Mouse (Mus musculus): ENCODE data around the gene Triap1.
A peak's percentile ranks its signal among the peaks of the same experiment; 100 is the strongest.
"Not testable (repeated sequence)": the region's sequence is repeated elsewhere in the genome, so short reads cannot be mapped to it uniquely, and the experiment has no call there.

Triap1 gene

GRCm38 (mm10) chr5:115333626-115334025 is 7.4 kb upstream of the Triap1 start:
- no peak for DNase-seq (ENCODE audit: low read depth, low spot score)

GRCm38 (mm10) chr5:115340007-115340406 is 1.0 kb upstream of the Triap1 start:
- DNase-seq (ENCODE audit: low read depth, low spot score) = no peak

GRCm38 (mm10) chr5:115341314-115342165 is 515 bp downstream of the Triap1 start:
- DNase-seq (ENCODE audit: low read depth, low spot score) = peak; percentile 38

GRCm38 (mm10) chr5:115347564-115347963 is 6.5 kb downstream of the Triap1 start:
- peak; percentile 95 for DNase-seq (ENCODE audit: low read depth, low spot score)

GRCm38 (mm10) chr5:115348546-115349224 is 7.7 kb downstream of the Triap1 start, which contains the start of gene Cox6a1:
Cox6a1 (minus strand) TSS chr5:115348981.
- DNase-seq (ENCODE audit: low read depth, low spot score) = peak; percentile 100

GRCm38 (mm10) chr5:115349225-115349555 is 8.2 kb downstream of the Triap1 start:
- no peak for DNase-seq (ENCODE audit: low read depth, low spot score)

- DNase-seq (ENCODE audit: low read depth, low spot score) = peak; percentile 55
Observed at GRCm38 (mm10) chr5:115351348-115351747, 10.3 kb downstream of the Triap1 start.

GRCm38 (mm10) chr5:115355070-115355469 is 14.0 kb downstream of the Triap1 start:
- no peak for DNase-seq (ENCODE audit: low read depth, low spot score)

- DNase-seq (ENCODE audit: low read depth, low spot score) = peak; percentile 92
Observed at GRCm38 (mm10) chr5:115358872-115359271, 17.8 kb downstream of the Triap1 start.

- peak; percentile 31 for DNase-seq (ENCODE audit: low read depth, low spot score)
Observed at GRCm38 (mm10) chr5:115359438-115359837, 18.4 kb downstream of the Triap1 start.

- peak; percentile 14 for DNase-seq (ENCODE audit: low read depth, low spot score)
Observed at GRCm38 (mm10) chr5:115359851-115360372, 18.9 kb downstream of the Triap1 start.

GRCm38 (mm10) chr5:115362216-115362615 is 21.2 kb downstream of the Triap1 start:
- no peak for DNase-seq (ENCODE audit: low read depth, low spot score)

GRCm38 (mm10) chr5:115362819-115363714 is 22.0 kb downstream of the Triap1 start:
- DNase-seq (ENCODE audit: low read depth, low spot score) = no peak

- no peak for DNase-seq (ENCODE audit: low read depth, low spot score)
Observed at GRCm38 (mm10) chr5:115364782-115365181, 23.8 kb downstream of the Triap1 start.

GRCm38 (mm10) chr5:115371736-115372135 is 30.7 kb downstream of the Triap1 start:
- DNase-seq (ENCODE audit: low read depth, low spot score) = no peak

- DNase-seq (ENCODE audit: low read depth, low spot score) = no peak
Observed at GRCm38 (mm10) chr5:115373441-115374203, 32.6 kb downstream of the Triap1 start.

GRCm38 (mm10) chr5:115374204-115374820 is 33.3 kb downstream of the Triap1 start:
- DNase-seq (ENCODE audit: low read depth, low spot score) = no peak

- peak; percentile 23 for DNase-seq (ENCODE audit: low read depth, low spot score)
Observed at GRCm38 (mm10) chr5:115375436-115375835, 34.4 kb downstream of the Triap1 start.

GRCm38 (mm10) chr5:115378882-115379281 is 37.9 kb downstream of the Triap1 start:
- not testable (repeated sequence) for DNase-seq (ENCODE audit: low read depth, low spot score)

- DNase-seq (ENCODE audit: low read depth, low spot score) = no peak
Observed at GRCm38 (mm10) chr5:115391935-115392334, 50.9 kb downstream of the Triap1 start.
